Mouse (Mus musculus) thymus, adult 2 months (tissue): ENCODE measurements around the gene Bsdc1.

Experiments
- CTCF ChIP-seq: fragments of 200-500 bp; IDR thresholded peaks from 2 replicates; pipeline ENCODE4 v1.5.1; 2012; ENCODE audit warnings: mild to moderate bottlenecking, control low read depth, low read length, moderate library complexity, borderline replicate concordance; ENCODE audit not compliant: control insufficient read depth, poor library complexity, insufficient read depth; ENCODE audit errors: extremely low read depth
- POLR2A ChIP-seq: fragments of 200-500 bp; IDR thresholded peaks from 2 replicates; pipeline ENCODE4 v1.6.1; 2012; ENCODE audit warnings: mild to moderate bottlenecking, low read length, control low read depth, moderate library complexity; ENCODE audit not compliant: control insufficient read depth, poor library complexity, insufficient read depth; ENCODE audit errors: extremely low read depth

GRCm38 (mm10) chr4:129500607-129501566 lies 39.5 kb downstream of the Bsdc1 start:
- TF ChIP-seq CTCF, result no peak
- TF ChIP-seq POLR2A, result no peak
